Mouse (Mus musculus): ENCODE measurements around the gene Tfap4. TPM values are rescaled to one million over a fixed set of nuclear protein-coding genes. Genes with fewer than 3 reads are reported as not detected.

The Tfap4 gene
- polyA plus RNA-seq, 1 experiment from 2014 or later = 8.4 TPM

GRCm38 (mm10) chr16:4551885-4552284, 7.8 kb downstream of the Tfap4 start:
- peaks cover 37% of the 10 kb centered on the region for H3K36me3 ChIP-seq
- no peak overlapping the region for H3K4me2 ChIP-seq
- H3K4me1 ChIP-seq (replicated peaks) = peaks cover 32% of the 10 kb centered on the region
- H3K9ac ChIP-seq = peak overlapping the region; percentile 52; the same call in 1 of the 2 replicates
- H3K27ac ChIP-seq (ENCODE audit: poor library complexity, severe bottlenecking) = no peak overlapping the region
- no peaks in the 10 kb centered on the region for H3K27me3 ChIP-seq (replicated peaks)
- H3K4me3 ChIP-seq = no peak overlapping the region
- ATAC-seq (ENCODE audit: insufficient number of reproducible peaks, low FRiP score) = no peak
- H3K9me3 ChIP-seq (replicated peaks) = no peaks in the 10 kb centered on the region
- 88% methylated on average over 12 of the region's 12 CpGs for WGBS

- WGBS = 39% methylated on average over 13 of the region's 13 CpGs
- H3K9me3 ChIP-seq (replicated peaks) = no peaks in the 10 kb centered on the region
- peaks cover 43% of the 10 kb centered on the region for H3K36me3 ChIP-seq
- H3K27ac ChIP-seq (ENCODE audit: poor library complexity, severe bottlenecking) = no peak overlapping the region
- no peak for ATAC-seq (ENCODE audit: insufficient number of reproducible peaks, low FRiP score)
- no peak overlapping the region for H3K9ac ChIP-seq
- H3K4me3 ChIP-seq = no peak overlapping the region
- no peak overlapping the region for H3K4me2 ChIP-seq
- H3K4me1 ChIP-seq (replicated peaks) = peaks cover 27% of the 10 kb centered on the region
- no peaks in the 10 kb centered on the region for H3K27me3 ChIP-seq (replicated peaks)
These were observed 8.6 kb downstream of the Tfap4 start for GRCm38 (mm10) chr16:4551056-4551455.

GRCm38 (mm10) chr16:4548953-4549688, 10.5 kb downstream of the Tfap4 start:
- H3K9ac ChIP-seq = no peak overlapping the region
- H3K27me3 ChIP-seq (replicated peaks) = no peaks in the 10 kb centered on the region
- no peak overlapping the region for H3K4me3 ChIP-seq
- H3K4me1 ChIP-seq (replicated peaks) = peaks cover 27% of the 10 kb centered on the region
- H3K36me3 ChIP-seq = peaks cover 52% of the 10 kb centered on the region
- 90% methylated on average over 18 of the region's 18 CpGs for WGBS
- H3K9me3 ChIP-seq (replicated peaks) = no peaks in the 10 kb centered on the region
- ATAC-seq (ENCODE audit: insufficient number of reproducible peaks, low FRiP score) = no peak
- H3K27ac ChIP-seq (ENCODE audit: poor library complexity, severe bottlenecking) = no peak overlapping the region
- H3K4me2 ChIP-seq = no peak overlapping the region

GRCm38 (mm10) chr16:4547611-4548010, 12.0 kb downstream of the Tfap4 start:
- whole genome bisulfite sequencing = 91% methylated on average over 5 of the region's 5 CpGs
- no peak for ATAC-seq (ENCODE audit: insufficient number of reproducible peaks, low FRiP score)
- peaks cover 52% of the 10 kb centered on the region for H3K36me3 ChIP-seq

GRCm38 (mm10) chr16:4546838-4547237, 12.8 kb downstream of the Tfap4 start:
- ATAC-seq (ENCODE audit: insufficient number of reproducible peaks, low FRiP score) = no peak
- no peak overlapping the region for H3K4me3 ChIP-seq
- no peaks in the 10 kb centered on the region for H3K9me3 ChIP-seq (replicated peaks)
- peaks cover 7% of the 10 kb centered on the region; the same call in 1 of the 2 replicates for H3K4me1 ChIP-seq (replicated peaks)
- no peaks in the 10 kb centered on the region for H3K27me3 ChIP-seq (replicated peaks)
- H3K4me2 ChIP-seq = no peak overlapping the region
- H3K9ac ChIP-seq = no peak overlapping the region
- WGBS = 92% methylated on average over 8 of the region's 8 CpGs
- H3K27ac ChIP-seq (ENCODE audit: poor library complexity, severe bottlenecking) = no peak overlapping the region
- H3K36me3 ChIP-seq = peaks cover 52% of the 10 kb centered on the region

More at GRCm38 (mm10) chr16:4547611-4548010, 12.0 kb downstream of the Tfap4 start:
- Histone ChIP-seq H3K4me1 (replicated peaks) (peaks cover 15% of the 10 kb centered on the region), H3K27me3 (replicated peaks) (no peaks in the 10 kb centered on the region), H3K4me2 (no peak overlapping the region), H3K9ac (no peak overlapping the region), H3K9me3 (replicated peaks) (no peaks in the 10 kb centered on the region), H3K27ac (ENCODE audit: poor library complexity, severe bottlenecking) (no peak overlapping the region), H3K4me3 (no peak overlapping the region)

GRCm38 (mm10) chr16:4544845-4545244, 14.8 kb downstream of the Tfap4 start:
- ATAC-seq (ENCODE audit: insufficient number of reproducible peaks, low FRiP score) = no peak
- Histone ChIP-seq H3K27me3 (replicated peaks) (no peaks in the 10 kb centered on the region), H3K36me3 (peaks cover 41% of the 10 kb centered on the region), H3K27ac (ENCODE audit: poor library complexity, severe bottlenecking) (no peak overlapping the region), H3K4me1 (replicated peaks) (peaks cover 3% of the 10 kb centered on the region), H3K4me3 (no peak overlapping the region), H3K4me2 (no peak overlapping the region), H3K9me3 (replicated peaks) (no peaks in the 10 kb centered on the region), H3K9ac (no peak overlapping the region)
- WGBS = 68% methylated on average over 9 of the region's 9 CpGs

- H3K4me1 ChIP-seq (replicated peaks) = peaks cover 6% of the 10 kb centered on the region
- H3K27me3 ChIP-seq (replicated peaks) = no peaks in the 10 kb centered on the region
- no peak for ATAC-seq (ENCODE audit: insufficient number of reproducible peaks, low FRiP score)
- no peak overlapping the region for H3K9ac ChIP-seq
- no peak overlapping the region for H3K4me2 ChIP-seq
- WGBS = 69% methylated on average over 3 of the region's 3 CpGs
- no peak overlapping the region for H3K4me3 ChIP-seq
- H3K9me3 ChIP-seq (replicated peaks) = no peaks in the 10 kb centered on the region
- H3K27ac ChIP-seq (ENCODE audit: poor library complexity, severe bottlenecking) = no peak overlapping the region
- peaks cover 29% of the 10 kb centered on the region for H3K36me3 ChIP-seq
These were observed 16.4 kb downstream of the Tfap4 start for GRCm38 (mm10) chr16:4543266-4543665.

GRCm38 (mm10) chr16:4542236-4542774, 17.3 kb downstream of the Tfap4 start:
- Histone ChIP-seq H3K4me3 (peak overlapping the region; percentile 55), H3K36me3 (peaks cover 24% of the 10 kb centered on the region), H3K9ac (no peak overlapping the region), H3K27ac (ENCODE audit: poor library complexity, severe bottlenecking) (no peak overlapping the region), H3K4me2 (peak overlapping the region; percentile 68; the same call in 1 of the 2 replicates), H3K27me3 (replicated peaks) (no peaks in the 10 kb centered on the region), H3K4me1 (replicated peaks) (peaks cover 15% of the 10 kb centered on the region), H3K9me3 (replicated peaks) (no peaks in the 10 kb centered on the region)
- WGBS = 41% methylated on average over 7 of the region's 7 CpGs
- ATAC-seq (ENCODE audit: insufficient number of reproducible peaks, low FRiP score) = no peak

- H3K4me1 ChIP-seq (replicated peaks) = peaks cover 16% of the 10 kb centered on the region
- H3K27ac ChIP-seq (ENCODE audit: poor library complexity, severe bottlenecking) = peak within 1 kb of the TSS; percentile 54; the same call in 1 of the 2 replicates
- peak within 1 kb of the TSS; percentile 68 for H3K4me2 ChIP-seq
- H3K36me3 ChIP-seq = peaks cover 17% of the 10 kb centered on the region
- WGBS = under 1% methylated on average over 43 of the region's 43 CpGs
- no peaks in the 10 kb centered on the region for H3K9me3 ChIP-seq (replicated peaks)
- H3K9ac ChIP-seq = peak within 1 kb of the TSS; percentile 61; the same call in 1 of the 2 replicates
- H3K4me3 ChIP-seq = peak within 1 kb of the TSS; percentile 55
- peak; percentile 99 for ATAC-seq (ENCODE audit: insufficient number of reproducible peaks, low FRiP score)
- H3K27me3 ChIP-seq (replicated peaks) = no peaks in the 10 kb centered on the region
These were observed 18.0 kb downstream of the Tfap4 start, which contains the start of gene Srl for GRCm38 (mm10) chr16:4541501-4542198. Gene Srl (minus strand): TSS chr16:4541816.

GRCm38 (mm10) chr16:4541033-4541432, 18.6 kb downstream of the Tfap4 start:
- ATAC-seq (ENCODE audit: insufficient number of reproducible peaks, low FRiP score) = no peak
- H3K4me1 ChIP-seq (replicated peaks) = peaks cover 18% of the 10 kb centered on the region
- peak overlapping the region; percentile 55 for H3K4me3 ChIP-seq
- peaks cover 13% of the 10 kb centered on the region for H3K36me3 ChIP-seq
- peak overlapping the region; percentile 68 for H3K4me2 ChIP-seq
- no peaks in the 10 kb centered on the region for H3K27me3 ChIP-seq (replicated peaks)
- H3K9ac ChIP-seq = no peak overlapping the region; the same call in 1 of the 2 replicates
- no peaks in the 10 kb centered on the region for H3K9me3 ChIP-seq (replicated peaks)
- no peak overlapping the region for H3K27ac ChIP-seq (ENCODE audit: poor library complexity, severe bottlenecking)
- WGBS = 52% methylated on average over 4 of the region's 4 CpGs

Measured in heart, embryonic 12.5 days (tissue).